Mouse (Mus musculus): Measurements from ENCODE around the gene Rara. TPM values are rescaled to one million over a fixed set of nuclear protein-coding genes. Genes with fewer than 3 reads are reported as not detected.
"Not testable (repeated sequence)": the region's sequence is repeated elsewhere in the genome, so short reads cannot be mapped to it uniquely, and the experiment has no call there.

Rara gene
- polyA plus RNA-seq, 1 experiment from 2014 or later = 47.1 TPM

DNA sequence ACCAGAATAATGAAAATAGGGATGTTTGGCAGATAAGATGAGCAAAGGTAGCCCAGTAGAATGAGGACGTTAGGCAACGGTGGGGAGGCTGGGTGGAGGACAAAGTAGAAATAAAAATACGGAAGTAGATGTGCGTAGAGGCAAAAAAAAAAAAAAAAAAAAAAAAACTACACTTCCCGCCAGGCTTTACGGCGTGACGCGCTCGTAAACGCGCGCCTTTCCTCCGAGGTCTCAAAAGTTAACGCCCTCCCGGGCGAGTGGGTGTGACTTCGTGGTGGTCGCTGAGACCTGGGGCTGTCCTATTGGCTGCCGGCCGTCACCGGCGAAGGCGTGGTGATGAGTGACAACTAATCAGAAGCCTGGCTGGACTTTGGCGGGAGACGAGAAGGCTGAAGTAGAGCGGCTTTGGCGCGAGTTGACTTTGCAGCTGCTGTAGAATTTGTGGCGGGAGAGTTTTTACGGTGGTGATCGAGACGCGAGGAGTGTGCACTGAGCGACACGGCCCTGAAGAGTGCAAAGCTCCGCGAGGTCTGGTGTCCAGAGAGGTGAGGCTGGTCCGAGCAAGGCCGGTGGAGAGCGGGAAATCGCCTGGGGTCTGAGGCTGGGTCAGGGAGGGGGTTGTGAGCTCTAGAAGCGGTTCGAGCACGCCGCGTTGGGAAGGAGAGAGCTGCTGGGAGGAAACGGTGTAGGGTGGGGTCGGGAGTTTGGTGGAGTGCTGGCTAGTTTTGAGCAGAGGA, 20.0 kb upstream of the Rara start, which contains the start of gene Cdc6:
TSS of gene Cdc6 (plus strand) at position 365 of the 737 bp plus-strand sequence.
- Histone ChIP-seq H3K27ac (peak within 1 kb of the TSS; percentile 79), H3K36me3 (peaks cover 54% of the 10 kb centered on the region), H3K4me3 (replicated peaks) (peak within 1 kb of the TSS; percentile 58), H3K4me2 (peak within 1 kb of the TSS; percentile 88), H3K9ac (replicated peaks) (peak within 1 kb of the TSS; percentile 71), H3K27me3 (no peaks in the 10 kb centered on the region), H3K9me3 (no peaks in the 10 kb centered on the region), H3K4me1 (replicated peaks) (peaks cover 29% of the 10 kb centered on the region)
- WGBS = under 1% methylated on average over 49 of the region's 49 CpGs
- peak; percentile 95 for ATAC-seq (ENCODE audit: insufficient number of reproducible peaks, insufficient read depth, low FRiP score, low TSS enrichment, low read depth)

DNA sequence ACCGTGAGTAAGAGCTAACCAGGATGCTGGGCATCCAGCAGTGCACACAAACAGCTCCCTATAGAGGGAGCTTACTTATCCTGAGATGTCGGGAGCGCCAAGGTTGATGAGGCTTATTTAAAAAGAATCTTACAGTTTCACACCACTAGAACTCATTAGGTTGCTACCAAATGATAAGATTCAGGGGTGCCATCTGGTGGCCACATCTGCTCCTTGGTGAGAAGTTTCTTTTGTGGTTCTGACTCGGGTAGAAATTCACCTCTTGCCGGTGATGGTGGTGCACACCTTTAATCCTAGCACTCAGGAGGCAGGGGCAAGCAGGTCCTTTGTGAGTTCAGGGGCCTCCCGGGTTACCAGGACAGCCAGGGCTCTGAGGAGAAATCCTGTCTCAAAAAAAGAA, 18.0 kb upstream of the Rara start:
- Histone ChIP-seq H3K27ac (no peak overlapping the region), H3K4me3 (replicated peaks) (peak overlapping the region; percentile 58)

DNA sequence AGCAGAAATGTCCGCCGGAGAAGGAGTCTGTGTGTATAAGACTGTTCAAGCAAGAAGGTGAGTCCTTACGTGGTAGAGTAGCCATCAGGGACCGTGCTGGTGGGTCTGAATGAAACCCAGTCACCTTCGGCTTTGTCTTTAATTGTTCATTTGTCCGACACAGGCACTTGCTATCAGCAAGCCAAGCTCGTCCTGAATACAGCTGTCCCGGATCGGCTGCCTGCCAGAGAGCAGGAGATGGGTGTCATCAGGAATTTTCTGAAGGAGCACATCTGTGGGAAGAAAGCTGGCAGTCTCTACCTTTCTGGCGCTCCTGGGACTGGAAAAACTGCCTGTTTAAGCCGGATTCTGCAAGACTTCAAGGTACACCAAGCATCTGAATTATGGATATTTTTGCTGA, 17.2 kb upstream of the Rara start:
- H3K9ac ChIP-seq (replicated peaks) = no peak overlapping the region
- 93% methylated on average over 11 of the region's 11 CpGs for WGBS
- no peak overlapping the region for H3K27ac ChIP-seq
- no peak overlapping the region for H3K4me2 ChIP-seq
- no peaks in the 10 kb centered on the region for H3K9me3 ChIP-seq
- H3K36me3 ChIP-seq = peaks cover 63% of the 10 kb centered on the region
- H3K4me1 ChIP-seq (replicated peaks) = peaks cover 16% of the 10 kb centered on the region
- H3K27me3 ChIP-seq = no peaks in the 10 kb centered on the region
- ATAC-seq (ENCODE audit: insufficient number of reproducible peaks, insufficient read depth, low FRiP score, low TSS enrichment, low read depth) = no peak
- H3K4me3 ChIP-seq (replicated peaks) = no peak overlapping the region

More for the DNA sequence above, 18.0 kb upstream of the Rara start:
- Histone ChIP-seq H3K36me3 (peaks cover 63% of the 10 kb centered on the region), H3K27me3 (no peaks in the 10 kb centered on the region), H3K9me3 (no peaks in the 10 kb centered on the region), H3K9ac (replicated peaks) (no peak overlapping the region; the same call in 1 of the 2 replicates), H3K4me2 (peak overlapping the region; percentile 88), H3K4me1 (replicated peaks) (peaks cover 16% of the 10 kb centered on the region)
- no peak for ATAC-seq (ENCODE audit: insufficient number of reproducible peaks, insufficient read depth, low FRiP score, low TSS enrichment, low read depth)
- WGBS = 57% methylated on average over 6 of the region's 6 CpGs

DNA sequence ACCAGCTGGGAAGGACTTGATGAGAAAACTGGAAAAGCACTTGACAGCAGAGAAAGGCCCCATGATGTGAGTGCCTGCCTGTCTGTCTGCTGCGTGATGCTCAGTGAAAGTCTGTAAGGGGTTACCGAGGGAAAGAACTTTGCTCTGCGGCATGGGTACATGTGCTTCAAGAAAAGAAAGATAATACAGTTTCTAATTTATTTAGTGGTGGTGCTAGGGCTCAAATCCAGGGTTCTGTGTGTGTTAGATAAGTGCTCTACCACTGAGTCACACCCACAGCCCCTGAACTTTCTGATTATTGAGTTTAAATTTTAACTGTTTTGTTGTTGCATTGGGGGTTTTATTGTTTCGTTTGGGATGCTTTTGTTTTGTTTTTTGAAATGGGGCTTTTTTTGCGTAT, 16.1 kb upstream of the Rara start:
- 89% methylated on average over 5 of the region's 5 CpGs for WGBS
- H3K36me3 ChIP-seq = peaks cover 67% of the 10 kb centered on the region
- no peak for ATAC-seq (ENCODE audit: insufficient number of reproducible peaks, insufficient read depth, low FRiP score, low TSS enrichment, low read depth)

DNA sequence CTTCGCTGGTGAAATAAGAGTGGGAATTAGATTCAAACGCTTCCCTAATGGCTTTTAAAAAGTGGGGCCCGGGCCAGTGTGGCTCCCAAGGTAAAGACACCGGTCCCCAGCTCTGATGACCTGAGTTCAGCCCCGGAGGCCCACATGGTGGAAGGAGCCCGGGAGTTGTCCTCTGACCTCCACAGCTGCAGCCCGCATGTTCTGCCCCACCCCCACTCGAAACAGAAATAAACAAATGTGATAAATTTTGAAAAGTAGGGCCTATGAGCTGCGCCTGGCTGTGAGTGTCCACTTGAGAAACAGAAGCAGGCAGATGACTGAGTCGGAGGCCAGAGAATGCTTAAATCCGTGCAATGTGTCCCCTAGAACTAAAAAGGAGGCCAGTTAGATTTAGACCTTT, 13.4 kb upstream of the Rara start:
- 62% methylated on average over 11 of the region's 11 CpGs for WGBS
- peak overlapping the region; percentile 17; the same call in 1 of the 2 replicates for H3K27ac ChIP-seq
- H3K4me3 ChIP-seq (replicated peaks) = no peak overlapping the region
- ATAC-seq (ENCODE audit: insufficient number of reproducible peaks, insufficient read depth, low FRiP score, low TSS enrichment, low read depth) = no peak
- H3K4me2 ChIP-seq = no peak overlapping the region
- no peaks in the 10 kb centered on the region for H3K27me3 ChIP-seq
- peaks cover 92% of the 10 kb centered on the region for H3K36me3 ChIP-seq
- H3K9ac ChIP-seq (replicated peaks) = no peak overlapping the region; the same call in 1 of the 2 replicates
- no peaks in the 10 kb centered on the region for H3K9me3 ChIP-seq
- peaks cover 22% of the 10 kb centered on the region for H3K4me1 ChIP-seq (replicated peaks)

More for the DNA sequence above, 16.1 kb upstream of the Rara start:
- Histone ChIP-seq H3K27me3 (no peaks in the 10 kb centered on the region), H3K9ac (replicated peaks) (no peak overlapping the region), H3K4me2 (no peak overlapping the region), H3K9me3 (no peaks in the 10 kb centered on the region), H3K27ac (no peak overlapping the region), H3K4me1 (replicated peaks) (peaks cover 16% of the 10 kb centered on the region), H3K4me3 (replicated peaks) (no peak overlapping the region)

DNA sequence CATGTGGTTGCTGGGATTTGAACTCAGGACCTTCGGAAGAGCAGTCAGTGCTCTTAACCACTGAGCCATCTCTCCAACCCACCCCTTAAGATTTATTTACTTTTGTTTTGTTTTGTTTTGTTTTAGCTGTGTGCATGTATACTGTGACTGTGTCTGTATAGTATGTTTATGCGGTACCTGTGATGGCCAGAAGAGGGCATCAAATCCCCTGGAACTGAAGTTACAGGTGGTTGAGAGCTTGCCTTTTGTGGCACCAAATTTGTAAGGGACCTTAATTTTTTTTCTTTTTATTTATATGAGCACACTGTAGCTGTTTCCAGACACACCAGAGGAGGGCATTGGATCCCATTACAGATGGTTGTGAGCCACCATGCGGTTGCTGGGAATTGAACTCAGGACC, 11.2 kb upstream of the Rara start:
- H3K4me2 ChIP-seq; H3K9ac ChIP-seq (replicated peaks); H3K27ac ChIP-seq; ATAC-seq (ENCODE audit: insufficient number of reproducible peaks, insufficient read depth, low FRiP score, low TSS enrichment, low read depth); H3K4me3 ChIP-seq (replicated peaks); H3K27me3 ChIP-seq; H3K9me3 ChIP-seq: not testable (repeated sequence)
- 93% methylated on average over 3 of the region's 3 CpGs for WGBS
- peaks cover 19% of the 10 kb centered on the region for H3K4me1 ChIP-seq (replicated peaks)
- peaks cover 94% of the 10 kb centered on the region for H3K36me3 ChIP-seq

DNA sequence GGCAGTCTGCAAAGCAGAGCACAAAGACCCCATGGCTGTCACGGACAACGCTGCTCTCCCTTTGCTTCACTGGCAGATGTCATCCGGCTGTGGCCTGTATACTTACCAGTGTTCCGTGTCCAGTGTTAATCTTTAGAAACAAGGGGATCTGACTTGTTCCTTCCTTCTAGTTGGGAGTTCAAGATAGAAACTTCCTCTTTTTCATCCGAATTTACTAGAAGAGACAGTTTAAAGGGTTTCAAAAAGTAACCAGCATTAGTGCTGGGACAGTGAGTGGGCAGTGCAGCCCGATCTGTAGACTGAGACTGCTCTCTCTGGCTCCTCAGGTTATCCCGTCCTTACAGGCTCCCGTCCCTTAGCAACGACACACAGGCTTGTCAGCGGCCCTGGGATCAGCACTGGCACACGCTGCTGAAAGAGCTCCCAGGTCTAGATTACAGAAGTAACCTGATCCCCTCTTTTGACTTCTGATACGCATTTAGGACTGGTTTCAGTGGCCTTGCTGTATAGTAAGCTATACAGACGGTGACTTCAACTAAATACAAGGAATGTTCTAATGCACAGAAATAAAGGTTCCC, 10.1 kb upstream of the Rara start:
- H3K36me3 ChIP-seq = peaks cover 85% of the 10 kb centered on the region
- H3K27me3 ChIP-seq = no peaks in the 10 kb centered on the region
- peaks cover 27% of the 10 kb centered on the region for H3K4me1 ChIP-seq (replicated peaks)
- WGBS = 57% methylated on average over 13 of the region's 13 CpGs
- H3K4me2 ChIP-seq = no peak overlapping the region
- H3K27ac ChIP-seq = peak overlapping the region; percentile 74
- no peaks in the 10 kb centered on the region for H3K9me3 ChIP-seq
- H3K4me3 ChIP-seq (replicated peaks) = no peak overlapping the region
- no peak overlapping the region for H3K9ac ChIP-seq (replicated peaks)
- no peak for ATAC-seq (ENCODE audit: insufficient number of reproducible peaks, insufficient read depth, low FRiP score, low TSS enrichment, low read depth)

DNA sequence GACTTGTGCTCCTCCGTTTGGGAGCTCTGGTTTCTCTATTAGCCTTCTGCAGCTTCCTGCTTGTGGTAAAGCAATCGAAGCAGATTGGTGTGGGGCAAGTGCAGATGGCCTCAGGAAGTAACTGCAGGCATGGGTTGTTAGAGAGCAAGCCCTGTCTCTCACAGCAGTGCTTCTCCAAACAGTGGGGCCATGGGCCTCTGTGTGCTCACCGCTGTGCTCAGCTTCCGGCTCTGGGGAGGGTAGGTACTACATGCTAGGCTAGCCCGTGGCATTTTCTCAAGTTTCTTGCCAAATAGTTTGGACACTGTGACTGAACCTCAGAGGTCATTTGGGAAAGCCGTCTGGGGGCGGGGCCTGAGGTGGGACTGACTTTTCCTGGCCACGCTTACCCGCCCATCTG, 9.4 kb upstream of the Rara start:
- no peak overlapping the region for H3K4me2 ChIP-seq
- H3K4me1 ChIP-seq (replicated peaks) = peaks cover 35% of the 10 kb centered on the region
- H3K4me3 ChIP-seq (replicated peaks) = no peak overlapping the region
- H3K36me3 ChIP-seq = peaks cover 79% of the 10 kb centered on the region
- peak overlapping the region; percentile 74 for H3K27ac ChIP-seq
- no peaks in the 10 kb centered on the region for H3K9me3 ChIP-seq
- H3K27me3 ChIP-seq = no peaks in the 10 kb centered on the region
- H3K9ac ChIP-seq (replicated peaks) = no peak overlapping the region
- WGBS = 60% methylated on average over 9 of the region's 9 CpGs
- no peak for ATAC-seq (ENCODE audit: insufficient number of reproducible peaks, insufficient read depth, low FRiP score, low TSS enrichment, low read depth)

DNA sequence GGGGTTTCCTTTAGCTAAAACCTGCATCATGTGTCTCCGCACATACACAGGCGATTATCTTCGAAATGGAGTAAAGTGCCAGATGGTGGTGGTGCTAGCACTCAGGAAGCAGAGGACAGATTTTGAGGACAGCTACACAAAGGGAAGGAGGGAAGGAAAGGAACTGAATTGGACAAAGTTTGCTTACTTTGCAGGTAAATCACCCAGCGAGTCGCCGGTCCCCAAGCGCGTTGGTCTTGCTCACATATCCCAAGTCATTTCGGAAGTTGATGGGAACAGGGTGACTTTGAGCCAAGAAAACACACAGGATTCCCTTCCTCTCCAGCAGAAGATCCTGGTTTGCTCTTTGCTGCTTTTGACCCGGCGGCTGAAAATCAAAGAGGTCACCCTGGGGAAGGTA, 8.6 kb upstream of the Rara start:
- WGBS = 95% methylated on average over 11 of the region's 11 CpGs
- Histone ChIP-seq H3K27me3 (no peaks in the 10 kb centered on the region), H3K27ac (peak overlapping the region; percentile 74; the same call in 1 of the 2 replicates), H3K4me1 (replicated peaks) (peaks cover 42% of the 10 kb centered on the region), H3K4me2 (no peak overlapping the region), H3K9ac (replicated peaks) (no peak overlapping the region), H3K4me3 (replicated peaks) (no peak overlapping the region), H3K9me3 (no peaks in the 10 kb centered on the region), H3K36me3 (peaks cover 71% of the 10 kb centered on the region)
- ATAC-seq (ENCODE audit: insufficient number of reproducible peaks, insufficient read depth, low FRiP score, low TSS enrichment, low read depth) = no peak

DNA sequence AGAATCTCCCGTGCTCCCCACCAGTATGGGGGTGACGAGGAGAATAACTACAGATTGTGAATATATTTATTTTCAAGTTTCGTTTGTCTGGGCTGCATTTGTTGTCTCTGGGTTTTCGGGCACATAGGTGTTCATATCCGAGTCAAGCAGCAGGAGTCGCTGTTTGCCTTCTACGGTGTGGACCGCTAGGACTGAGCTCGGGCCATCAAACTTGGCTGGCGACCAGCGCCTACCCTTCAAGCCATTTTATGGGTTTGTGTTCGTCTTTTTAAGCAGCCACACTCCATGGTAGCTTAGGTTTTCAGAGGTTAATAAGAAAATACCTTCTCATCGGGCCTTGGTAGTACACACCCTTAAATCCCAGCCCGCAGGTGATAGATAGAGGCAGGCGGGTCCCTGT, 5.8 kb upstream of the Rara start:
- not testable (repeated sequence) for ATAC-seq (ENCODE audit: insufficient number of reproducible peaks, insufficient read depth, low FRiP score, low TSS enrichment, low read depth); H3K9me3 ChIP-seq; H3K9ac ChIP-seq (replicated peaks); H3K27me3 ChIP-seq
- 33% methylated on average over 15 of the region's 15 CpGs for WGBS
- Histone ChIP-seq H3K36me3 (peaks cover 46% of the 10 kb centered on the region), H3K27ac (peak overlapping the region; percentile 96), H3K4me3 (replicated peaks) (0 out of 2 replicates have a peak overlapping the region, but pooled peaks have one; percentile 1), H3K4me2 (peak overlapping the region; percentile 32), H3K4me1 (replicated peaks) (peaks cover 70% of the 10 kb centered on the region)

DNA sequence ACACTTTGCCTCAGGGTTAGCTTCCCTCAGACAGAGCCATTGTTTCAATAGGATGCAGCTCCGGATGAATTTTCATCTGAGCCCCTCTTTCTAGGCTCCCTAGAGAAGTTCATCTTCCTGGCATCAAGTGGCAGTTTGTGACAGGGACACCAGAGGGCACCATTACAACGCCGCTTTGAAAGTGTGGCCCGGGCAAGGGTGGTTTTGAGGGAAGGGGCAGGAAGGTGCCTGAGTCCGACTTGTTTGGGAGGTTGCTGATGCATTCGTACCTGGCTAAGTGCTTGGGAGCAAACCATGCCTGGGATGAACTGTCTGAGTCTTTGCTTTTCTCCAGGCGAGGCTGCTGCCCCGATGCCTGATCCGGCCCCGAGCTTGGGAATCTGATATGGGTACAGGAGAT, 5.3 kb upstream of the Rara start:
- peaks cover 71% of the 10 kb centered on the region for H3K4me1 ChIP-seq (replicated peaks)
- not testable (repeated sequence) for H3K9ac ChIP-seq (replicated peaks); H3K9me3 ChIP-seq; H3K27me3 ChIP-seq
- 0 out of 2 replicates have a peak overlapping the region, but pooled peaks have one; percentile 1 for H3K4me3 ChIP-seq (replicated peaks)
- H3K27ac ChIP-seq = peak overlapping the region; percentile 96
- ATAC-seq (ENCODE audit: insufficient number of reproducible peaks, insufficient read depth, low FRiP score, low TSS enrichment, low read depth) = peak; percentile 7; the same call in 1 of the 2 replicates
- H3K4me2 ChIP-seq = peak overlapping the region; percentile 32
- 22% methylated on average over 10 of the region's 10 CpGs for WGBS
- peaks cover 41% of the 10 kb centered on the region for H3K36me3 ChIP-seq

Data from limb, embryonic 12.5 days (tissue).